Mouse (Mus musculus) stomach, embryonic 15.5 days (tissue): Measurements from ENCODE around the gene Glt6d1. TPM values are rescaled to one million over a fixed set of nuclear protein-coding genes. Genes with fewer than 3 reads are reported as not detected.

ENCODE experiments used
- ATAC-seq: fragments of 200-750 bp; cut with Nextera tagmentation; 2 replicates; pipeline ENCODE4 v1.8.0; 2017; ENCODE audit warnings: low read depth, moderate number of reproducible peaks, moderate TSS enrichment; ENCODE audit not compliant: insufficient read depth, low FRiP score
- H3K27ac ChIP-seq: fragments of 300-500 bp; sonication (generic); 2 replicates; pipeline ENCODE4 v1.5.1; 2015; ENCODE audit warnings: mild to moderate bottlenecking, inconsistent platforms
- H3K27me3 ChIP-seq: fragments of 300-500 bp; sonication (generic); replicated peaks from 2 replicates; pipeline ENCODE4 v1.6.1; 2015; ENCODE audit warnings: inconsistent platforms
- H3K36me3 ChIP-seq: fragments of 300-500 bp; sonication (generic); 2 replicates; pipeline ENCODE4 v1.6.1; 2015; ENCODE audit warnings: inconsistent platforms
- H3K4me1 ChIP-seq: fragments of 300-500 bp; sonication (generic); 2 replicates; pipeline ENCODE4 v1.6.1; 2015; ENCODE audit warnings: inconsistent platforms
- H3K4me2 ChIP-seq: fragments of 300-500 bp; sonication (generic); 2 replicates; pipeline ENCODE4 v1.6.1; 2015; ENCODE audit warnings: mild to moderate bottlenecking, inconsistent platforms
- H3K4me3 ChIP-seq: fragments of 300-500 bp; sonication (generic); replicated peaks from 2 replicates; pipeline ENCODE4 v1.5.1; 2015; ENCODE audit warnings: inconsistent platforms
- H3K9ac ChIP-seq: fragments of 300-500 bp; sonication (generic); 2 replicates; pipeline ENCODE4 v1.6.1; 2015; ENCODE audit warnings: inconsistent platforms
- H3K9me3 ChIP-seq: fragments of 300-500 bp; sonication (generic); 2 replicates; pipeline ENCODE4 v1.6.1; 2016; ENCODE audit warnings: inconsistent platforms
- WGBS: fragments of 180-500 bp; shearing (Covaris S2); methylation state at CpG from one replicate; pipeline ENCODE4 v1.1.7; 2015; 5-methylcytosine and 5-hydroxymethylcytosine counted together
- polyA plus RNA-seq: library from polyadenylated mRNA; unstranded; fragments of >200 nt; fragmentation: Nextera tagmentation; extraction: Ambion mirVana; gene quantifications from 2 replicates; pipeline ENCODE4 v1.2.1, GENCODE M21; 2015

Gene Glt6d1
- polyA plus RNA-seq, 1 experiment from 2014 or later: not detected

GRCm38 (mm10) chr2:25844097-25844496 lies 28.4 kb upstream of the Glt6d1 start:
- Histone ChIP-seq H3K4me3 (no peak overlapping the region), H3K27ac (no peak overlapping the region), H3K4me1 (no peaks in the 10 kb centered on the region), H3K9ac (no peak overlapping the region), H3K27me3 (no peaks in the 10 kb centered on the region), H3K36me3 (no peaks in the 10 kb centered on the region), H3K9me3 (no peaks in the 10 kb centered on the region), H3K4me2 (no peak overlapping the region)
- 80% methylated on average over 3 of the region's 3 CpGs for WGBS
- no peak for ATAC-seq

DNA sequence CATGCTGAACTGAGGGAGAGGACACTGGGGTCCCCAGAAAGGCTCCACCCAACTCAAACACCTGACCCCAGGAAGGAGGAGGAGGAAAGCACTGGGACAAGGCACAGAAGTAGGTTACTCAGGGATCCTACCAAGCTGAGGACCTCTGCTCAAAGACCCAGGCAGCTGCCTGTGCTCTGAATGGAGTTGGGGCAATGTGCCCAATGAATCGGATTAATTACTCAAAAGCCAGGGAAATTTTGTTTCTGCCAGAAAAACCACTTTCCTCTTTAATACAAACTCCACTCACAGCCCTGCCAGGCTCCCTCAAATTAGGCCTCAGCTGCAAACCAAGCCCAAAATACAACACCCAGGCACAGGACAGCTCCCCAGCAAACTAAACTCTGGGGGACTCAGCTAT lies 27.1 kb upstream of the Glt6d1 start:
- Histone ChIP-seq H3K4me3 (no peak overlapping the region), H3K9ac (no peak overlapping the region), H3K4me1 (no peaks in the 10 kb centered on the region), H3K36me3 (no peaks in the 10 kb centered on the region), H3K9me3 (no peaks in the 10 kb centered on the region), H3K27me3 (no peaks in the 10 kb centered on the region), H3K4me2 (no peak overlapping the region), H3K27ac (no peak overlapping the region)
- ATAC-seq: no peak
- WGBS: 71% methylated on average over 1 of the region's 1 CpGs

DNA sequence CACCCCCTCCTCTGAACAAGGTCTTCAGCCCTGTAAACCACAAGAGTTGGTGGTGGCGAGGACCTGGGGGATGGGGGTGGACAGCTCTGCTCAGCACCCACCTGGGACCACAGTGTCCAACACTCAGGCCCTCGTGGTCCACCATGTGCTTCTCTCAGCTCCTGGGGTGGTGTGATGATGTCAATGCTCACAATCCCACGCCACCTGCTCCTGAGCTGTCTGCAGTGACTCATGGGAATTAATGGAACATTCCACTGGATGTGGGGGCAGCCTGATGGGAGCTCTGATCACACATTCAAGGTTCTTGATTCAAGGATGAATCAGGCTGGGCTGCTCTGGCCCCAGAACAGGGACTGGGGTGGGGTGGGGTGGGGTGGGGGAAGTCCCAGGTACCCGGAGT lies 26.5 kb upstream of the Glt6d1 start:
- Histone ChIP-seq H3K27ac (no peak overlapping the region), H3K4me1 (no peaks in the 10 kb centered on the region), H3K9me3 (no peaks in the 10 kb centered on the region), H3K9ac (no peak overlapping the region), H3K4me3 (no peak overlapping the region), H3K4me2 (no peak overlapping the region), H3K27me3 (no peaks in the 10 kb centered on the region), H3K36me3 (no peaks in the 10 kb centered on the region)
- WGBS: 63% methylated on average over 4 of the region's 4 CpGs
- ATAC-seq: no peak

GRCm38 (mm10) chr2:25836291-25836690 lies 20.6 kb upstream of the Glt6d1 start:
- no peaks in the 10 kb centered on the region for H3K27me3 ChIP-seq
- no peak; the same call in 1 of the 2 replicates for ATAC-seq
- no peaks in the 10 kb centered on the region for H3K4me1 ChIP-seq
- H3K27ac ChIP-seq: no peak overlapping the region
- WGBS: 36% methylated on average over 5 of the region's 5 CpGs
- no peak overlapping the region for H3K4me3 ChIP-seq
- H3K9ac ChIP-seq: no peak overlapping the region
- no peaks in the 10 kb centered on the region for H3K9me3 ChIP-seq
- no peaks in the 10 kb centered on the region for H3K36me3 ChIP-seq
- no peak overlapping the region for H3K4me2 ChIP-seq

DNA sequence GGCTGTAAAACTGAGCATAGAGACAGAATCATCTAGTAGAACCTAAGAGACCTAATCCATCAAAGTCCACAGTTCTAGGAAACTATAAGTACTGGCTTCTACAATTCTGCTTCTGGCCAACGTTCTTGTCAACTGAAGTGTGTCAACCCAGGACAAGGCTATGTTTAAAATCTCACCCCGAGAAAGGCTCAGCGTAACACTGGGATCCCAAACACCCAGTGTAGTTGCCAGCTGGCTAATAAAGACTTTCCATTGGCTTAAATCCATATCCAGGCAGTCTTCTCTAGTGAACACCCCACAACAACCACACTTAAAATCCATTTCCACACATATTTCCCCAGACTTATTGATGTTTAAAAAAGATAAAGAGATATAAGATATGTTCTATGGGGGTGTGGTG lies 15.1 kb upstream of the Glt6d1 start:
- Histone ChIP-seq H3K9me3 (no peaks in the 10 kb centered on the region), H3K4me1 (no peaks in the 10 kb centered on the region), H3K27ac (no peak overlapping the region), H3K4me3 (no peak overlapping the region), H3K9ac (no peak overlapping the region), H3K4me2 (no peak overlapping the region), H3K27me3 (no peaks in the 10 kb centered on the region), H3K36me3 (no peaks in the 10 kb centered on the region)
- WGBS: 67% methylated on average over 3 of the region's 3 CpGs
- no peak for ATAC-seq

- 77% methylated on average over 8 of the region's 8 CpGs for WGBS
- Histone ChIP-seq H3K27ac (no peak overlapping the region), H3K4me3 (no peak overlapping the region), H3K9me3 (no peaks in the 10 kb centered on the region), H3K27me3 (no peaks in the 10 kb centered on the region), H3K4me1 (no peaks in the 10 kb centered on the region), H3K9ac (no peak overlapping the region), H3K36me3 (no peaks in the 10 kb centered on the region), H3K4me2 (no peak overlapping the region)
- ATAC-seq: no peak
Observed at GRCm38 (mm10) chr2:25828344-25828947, 12.8 kb upstream of the Glt6d1 start.

DNA sequence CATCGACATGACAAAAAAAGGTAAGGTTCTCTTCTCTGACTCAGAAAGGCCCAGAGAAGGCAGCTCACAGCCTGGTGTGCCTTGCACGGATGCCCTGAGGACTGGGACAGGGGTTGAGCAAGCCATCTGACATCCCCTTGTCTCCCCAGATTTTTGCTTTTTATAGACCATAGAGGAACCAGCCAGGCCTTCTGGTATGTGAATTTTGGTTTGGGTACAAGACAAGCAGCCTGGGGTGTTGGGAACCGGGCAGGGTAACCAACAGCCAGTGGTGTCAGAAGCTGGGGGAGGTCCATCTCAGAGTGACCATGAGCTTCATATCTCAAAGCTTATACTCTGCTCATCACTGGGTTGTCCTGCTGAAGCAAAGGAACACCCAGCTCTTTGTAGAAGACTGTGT lies 9.1 kb upstream of the Glt6d1 start:
- WGBS: 83% methylated on average over 3 of the region's 3 CpGs

GRCm38 (mm10) chr2:25822806-25823205 lies 7.2 kb upstream of the Glt6d1 start, which contains the start of gene Lcn9:
TSS of gene Lcn9 (plus strand) at chr2:25823153.
- no peaks in the 10 kb centered on the region for H3K27me3 ChIP-seq
- H3K9ac ChIP-seq: no peak within 1 kb of the TSS
- no peaks in the 10 kb centered on the region for H3K9me3 ChIP-seq
- H3K27ac ChIP-seq: no peak within 1 kb of the TSS
- no peak within 1 kb of the TSS for H3K4me2 ChIP-seq
- ATAC-seq: no peak
- no peak within 1 kb of the TSS for H3K4me3 ChIP-seq
- no peaks in the 10 kb centered on the region for H3K4me1 ChIP-seq
- WGBS: 67% methylated on average over 1 of the region's 1 CpGs
- no peaks in the 10 kb centered on the region for H3K36me3 ChIP-seq

More for the DNA sequence above, 9.1 kb upstream of the Glt6d1 start:
- H3K27ac ChIP-seq: no peak overlapping the region
- H3K27me3 ChIP-seq: no peaks in the 10 kb centered on the region
- no peaks in the 10 kb centered on the region for H3K36me3 ChIP-seq
- no peak overlapping the region for H3K4me3 ChIP-seq
- no peaks in the 10 kb centered on the region for H3K4me1 ChIP-seq
- no peak overlapping the region for H3K9ac ChIP-seq
- ATAC-seq: no peak
- H3K9me3 ChIP-seq: no peaks in the 10 kb centered on the region
- H3K4me2 ChIP-seq: no peak overlapping the region

GRCm38 (mm10) chr2:25813364-25813763 lies 2.3 kb downstream of the Glt6d1 start:
- H3K27me3 ChIP-seq: no peaks in the 10 kb centered on the region
- ATAC-seq: no peak
- WGBS: 77% methylated on average over 5 of the region's 5 CpGs

DNA sequence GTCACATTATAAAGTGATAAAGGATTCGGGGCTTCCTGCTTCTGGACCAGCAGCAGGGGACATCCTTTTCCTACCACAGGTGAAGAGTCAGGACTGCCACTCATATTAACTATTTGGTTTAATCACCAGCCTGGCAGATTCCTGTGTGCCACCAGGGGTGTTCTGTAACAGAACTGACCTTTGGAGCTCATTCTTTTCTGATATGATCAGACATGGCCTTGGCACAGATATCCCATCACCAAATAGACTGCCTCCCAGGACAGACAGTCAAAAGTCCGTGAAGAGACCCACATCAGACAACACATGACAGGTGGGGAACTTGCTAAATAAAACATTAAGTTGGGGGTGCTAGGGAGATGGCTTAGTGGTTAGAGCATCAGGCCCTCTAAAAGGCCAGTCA lies 3.9 kb downstream of the Glt6d1 start:
- H3K27ac ChIP-seq: no peak overlapping the region
- no peaks in the 10 kb centered on the region for H3K9me3 ChIP-seq
- no peak for ATAC-seq
- H3K4me1 ChIP-seq: no peaks in the 10 kb centered on the region
- H3K27me3 ChIP-seq: no peaks in the 10 kb centered on the region
- 64% methylated on average over 2 of the region's 2 CpGs for WGBS
- no peak overlapping the region for H3K4me2 ChIP-seq
- H3K9ac ChIP-seq: no peak overlapping the region
- no peak overlapping the region for H3K4me3 ChIP-seq
- H3K36me3 ChIP-seq: no peaks in the 10 kb centered on the region

More at GRCm38 (mm10) chr2:25813364-25813763, 2.3 kb downstream of the Glt6d1 start:
- Histone ChIP-seq H3K9ac (no peak overlapping the region), H3K4me1 (no peaks in the 10 kb centered on the region), H3K4me2 (no peak overlapping the region), H3K4me3 (no peak overlapping the region), H3K27ac (no peak overlapping the region), H3K9me3 (no peaks in the 10 kb centered on the region), H3K36me3 (no peaks in the 10 kb centered on the region)

DNA sequence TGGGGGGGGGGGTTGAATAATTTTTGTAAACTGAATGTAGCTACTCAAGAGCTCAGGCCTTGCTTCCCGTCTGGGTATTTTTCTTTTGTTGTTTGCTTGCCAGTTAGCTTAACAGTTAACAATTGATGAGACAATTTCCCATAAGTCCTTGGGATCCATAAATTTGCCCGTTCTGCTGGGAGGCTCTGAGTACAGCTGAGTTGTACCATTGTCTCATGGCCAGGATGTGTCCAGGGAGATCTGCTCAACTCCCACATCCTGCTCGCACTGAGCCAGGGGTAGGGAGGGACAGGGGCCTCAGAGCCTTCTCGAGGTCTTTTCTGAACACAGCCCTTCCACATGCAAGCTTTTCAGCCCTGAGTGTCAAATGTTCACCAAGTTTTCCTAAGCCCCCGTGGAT lies 17.6 kb downstream of the Glt6d1 start:
- ATAC-seq: no peak
- H3K4me2 ChIP-seq: no peak overlapping the region
- H3K4me1 ChIP-seq: no peaks in the 10 kb centered on the region
- H3K9ac ChIP-seq: no peak overlapping the region
- no peaks in the 10 kb centered on the region for H3K9me3 ChIP-seq
- H3K27ac ChIP-seq: no peak overlapping the region
- no peaks in the 10 kb centered on the region for H3K36me3 ChIP-seq
- no peak overlapping the region for H3K4me3 ChIP-seq
- H3K27me3 ChIP-seq: no peaks in the 10 kb centered on the region
- WGBS: 48% methylated on average over 5 of the region's 5 CpGs

GRCm38 (mm10) chr2:25797635-25798034 lies 18.0 kb downstream of the Glt6d1 start:
- Histone ChIP-seq H3K27ac (no peak overlapping the region), H3K9ac (no peak overlapping the region), H3K4me2 (no peak overlapping the region), H3K4me1 (no peaks in the 10 kb centered on the region), H3K9me3 (no peaks in the 10 kb centered on the region), H3K36me3 (no peaks in the 10 kb centered on the region), H3K27me3 (no peaks in the 10 kb centered on the region), H3K4me3 (no peak overlapping the region)
- WGBS: 21% methylated on average over 2 of the region's 2 CpGs
- no peak for ATAC-seq

GRCm38 (mm10) chr2:25789092-25789491 lies 26.6 kb downstream of the Glt6d1 start:
- no peak overlapping the region for H3K9ac ChIP-seq
- H3K27ac ChIP-seq: no peak overlapping the region
- no peaks in the 10 kb centered on the region for H3K27me3 ChIP-seq
- H3K4me2 ChIP-seq: no peak overlapping the region
- H3K4me3 ChIP-seq: no peak overlapping the region
- H3K4me1 ChIP-seq: no peaks in the 10 kb centered on the region
- no peaks in the 10 kb centered on the region for H3K36me3 ChIP-seq
- H3K9me3 ChIP-seq: no peaks in the 10 kb centered on the region
- 77% methylated on average over 3 of the region's 3 CpGs for WGBS
- no peak for ATAC-seq
